Mouse (Mus musculus) heart, postnatal 0 days (tissue): ENCODE results near the gene Npepps. TPM values are rescaled to one million over a fixed set of nuclear protein-coding genes. Genes with fewer than 3 reads are reported as not detected.

Experiments
- ATAC-seq: fragments of 200-750 bp; cut with Nextera tagmentation; 2 replicates; pipeline ENCODE4 v1.8.0; 2017; ENCODE audit warnings: low read depth, moderate number of reproducible peaks, moderate library complexity; ENCODE audit not compliant: insufficient read depth
- DNase-seq: peaks from one replicate; pipeline ENCODE4 v3.0.0-alpha.2; 2016; ENCODE audit warnings: low spot score
- H3K27ac ChIP-seq: fragments of 300-500 bp; sonication (generic); 2 replicates; pipeline ENCODE4 v1.5.1; 2014; ENCODE audit warnings: low read depth, mild to moderate bottlenecking
- H3K27me3 ChIP-seq: fragments of 300-500 bp; sonication (generic); 2 replicates; pipeline ENCODE4 v1.6.1; 2014; ENCODE audit warnings: low read length, mixed read lengths; ENCODE audit not compliant: control insufficient read depth, insufficient read depth
- H3K36me3 ChIP-seq: fragments of 300-500 bp; sonication (generic); replicated peaks from 2 replicates; pipeline ENCODE4 v1.6.1; 2014; ENCODE audit warnings: low read length, mixed read lengths; ENCODE audit not compliant: control insufficient read depth, insufficient read depth
- H3K4me1 ChIP-seq: fragments of 300-500 bp; sonication (generic); 2 replicates; pipeline ENCODE4 v1.6.1; 2014; ENCODE audit warnings: antibody characterized with exemption; ENCODE audit not compliant: control insufficient read depth, insufficient read depth
- H3K4me2 ChIP-seq: fragments of 300-500 bp; sonication (generic); 2 replicates; pipeline ENCODE4 v1.6.1; 2014; ENCODE audit warnings: low read depth, mild to moderate bottlenecking, low read length, moderate library complexity
- H3K4me3 ChIP-seq: fragments of 300-500 bp; sonication (generic); 2 replicates; pipeline ENCODE4 v1.5.1; 2014; ENCODE audit warnings: low read depth, low read length
- H3K9ac ChIP-seq: fragments of 300-500 bp; sonication (generic); replicated peaks from 2 replicates; pipeline ENCODE4 v1.6.1; 2014; ENCODE audit warnings: low read depth, low read length, mixed read lengths
- H3K9me3 ChIP-seq: fragments of 300-500 bp; sonication (generic); replicated peaks from 2 replicates; pipeline ENCODE4 v1.6.1; 2016; ENCODE audit warnings: low read length; ENCODE audit not compliant: control insufficient read depth
- CTCF ChIP-seq: IDR thresholded peaks from 2 replicates; pipeline ENCODE4 v1.5.1; 2016; ENCODE audit warnings: antibody characterized with exemption, control low read depth, low read depth
- EP300 ChIP-seq: IDR thresholded peaks from 2 replicates; pipeline ENCODE4 v1.6.1; 2016; ENCODE audit warnings: antibody characterized with exemption, low read depth
- whole genome bisulfite sequencing: fragments of 180-500 bp; shearing (Covaris S2); extraction: QIAGEN DNeasy Blood & Tissue Kit; methylation state at CpG from one replicate; pipeline ENCODE4 v1.1.7; 2014; 5-methylcytosine and 5-hydroxymethylcytosine counted together
- polyA plus RNA-seq: library from polyadenylated mRNA; unstranded; fragments of >200 nt; fragmentation: Nextera tagmentation; extraction: Ambion mirVana; gene quantifications from 2 replicates; pipeline ENCODE4 v1.2.1, GENCODE M21; 2015
- total RNA-seq: library from RNA; depleted of rRNA; stranded (reverse); fragments of >200 nt; gene quantifications from 2 replicates; pipeline ENCODE4 v1.2.3, GENCODE M21; 2014; ENCODE audit warnings: low replicate concordance

Gene Npepps
- total and polyA plus RNA-seq, 2 experiments from 2014 or later: 45.8 to 54.8 TPM

GRCm38 (mm10) chr11:97182446-97182845, 98.0 kb downstream of the Npepps start:
- no peak for ATAC-seq
- TF ChIP-seq CTCF (no peak), EP300 (no peak)
- WGBS: 88% methylated on average over 3 of the region's 3 CpGs

GRCm38 (mm10) chr11:97181061-97181460, 99.4 kb downstream of the Npepps start:
- Histone ChIP-seq H3K9me3 (no peaks in the 10 kb centered on the region), H3K27ac (no peak overlapping the region), H3K4me1 (no peaks in the 10 kb centered on the region), H3K4me3 (no peak overlapping the region), H3K9ac (no peak overlapping the region), H3K4me2 (no peak overlapping the region), H3K27me3 (no peaks in the 10 kb centered on the region), H3K36me3 (peaks cover 87% of the 10 kb centered on the region)
- 85% methylated on average over 5 of the region's 5 CpGs for WGBS
- DNase-seq: no peak
- TF ChIP-seq CTCF (no peak), EP300 (no peak)
- ATAC-seq: no peak

More at GRCm38 (mm10) chr11:97182446-97182845, 98.0 kb downstream of the Npepps start:
- Histone ChIP-seq H3K9me3 (no peaks in the 10 kb centered on the region), H3K4me3 (no peak overlapping the region), H3K4me1 (no peaks in the 10 kb centered on the region; the same call in 1 of the 2 replicates), H3K27me3 (no peaks in the 10 kb centered on the region), H3K27ac (no peak overlapping the region), H3K4me2 (no peak overlapping the region), H3K36me3 (peaks cover 74% of the 10 kb centered on the region), H3K9ac (no peak overlapping the region)
- DNase-seq: no peak

- 97% methylated on average over 2 of the region's 2 CpGs for WGBS
- no peak for TF ChIP-seq EP300
- TF ChIP-seq CTCF: no peak
These were observed 102.2 kb downstream of the Npepps start for GRCm38 (mm10) chr11:97178198-97178597.

GRCm38 (mm10) chr11:97176851-97177250, 103.6 kb downstream of the Npepps start:
- peak; percentile 46 for DNase-seq
- Histone ChIP-seq H3K36me3 (peaks cover 99% of the 10 kb centered on the region), H3K27ac (no peak overlapping the region), H3K27me3 (no peaks in the 10 kb centered on the region), H3K4me1 (no peaks in the 10 kb centered on the region), H3K4me2 (no peak overlapping the region), H3K9ac (no peak overlapping the region), H3K9me3 (no peaks in the 10 kb centered on the region), H3K4me3 (no peak overlapping the region)
- WGBS: 40% methylated on average over 3 of the region's 3 CpGs
- TF ChIP-seq CTCF (peak; percentile 68), EP300 (no peak)
- ATAC-seq: no peak

More at GRCm38 (mm10) chr11:97178198-97178597, 102.2 kb downstream of the Npepps start:
- Histone ChIP-seq H3K4me1 (no peaks in the 10 kb centered on the region), H3K27me3 (no peaks in the 10 kb centered on the region), H3K9me3 (no peaks in the 10 kb centered on the region), H3K4me2 (no peak overlapping the region), H3K36me3 (peaks cover 99% of the 10 kb centered on the region), H3K27ac (no peak overlapping the region), H3K4me3 (no peak overlapping the region), H3K9ac (no peak overlapping the region)
- DNase-seq (no peak), ATAC-seq (no peak)

- TF ChIP-seq CTCF: no peak
- no peaks in the 10 kb centered on the region for H3K9me3 ChIP-seq
- 89% methylated on average over 7 of the region's 7 CpGs for WGBS
- no peak for DNase-seq
- H3K4me3 ChIP-seq: no peak overlapping the region
- H3K27me3 ChIP-seq: no peaks in the 10 kb centered on the region
- H3K27ac ChIP-seq: no peak overlapping the region
- H3K9ac ChIP-seq: no peak overlapping the region
- no peaks in the 10 kb centered on the region for H3K4me1 ChIP-seq
- no peak overlapping the region for H3K4me2 ChIP-seq
- ATAC-seq: no peak
- peaks cover 99% of the 10 kb centered on the region for H3K36me3 ChIP-seq
These were observed 104.9 kb downstream of the Npepps start for GRCm38 (mm10) chr11:97175499-97175898.

- Histone ChIP-seq H3K36me3 (peaks cover 81% of the 10 kb centered on the region), H3K27me3 (no peaks in the 10 kb centered on the region), H3K4me2 (no peak overlapping the region), H3K27ac (no peak overlapping the region), H3K9ac (no peak overlapping the region), H3K4me1 (no peaks in the 10 kb centered on the region), H3K9me3 (no peaks in the 10 kb centered on the region), H3K4me3 (no peak overlapping the region)
- TF ChIP-seq EP300: no peak
- no peak for TF ChIP-seq CTCF
- WGBS: 64% methylated on average over 6 of the region's 6 CpGs
- ATAC-seq: no peak
- DNase-seq: no peak
These were observed 120.1 kb downstream of the Npepps start for GRCm38 (mm10) chr11:97160341-97160740.
